Mouse (Mus musculus) intestine, postnatal 0 days (tissue): ENCODE results near the gene D930048N14Rik. TPM values are rescaled to one million over a fixed set of nuclear protein-coding genes. Genes with fewer than 3 reads are reported as not detected.

ENCODE experiments used
- ATAC-seq: fragments of 200-750 bp; cut with Nextera tagmentation; 2 replicates; pipeline ENCODE4 v1.8.0; 2017; ENCODE audit warnings: mild to moderate bottlenecking, moderate TSS enrichment, moderate library complexity
- H3K27ac ChIP-seq: fragments of 300-500 bp; sonication (generic); 2 replicates; pipeline ENCODE4 v1.5.1; 2014; ENCODE audit warnings: mild to moderate bottlenecking, low read depth, low read length, moderate library complexity
- H3K27me3 ChIP-seq: fragments of 300-500 bp; sonication (generic); replicated peaks from 2 replicates; pipeline ENCODE4 v1.6.1; 2014; ENCODE audit warnings: low read length, mixed read lengths; ENCODE audit not compliant: control insufficient read depth, insufficient read depth
- H3K36me3 ChIP-seq: fragments of 300-500 bp; sonication (generic); 2 replicates; pipeline ENCODE4 v1.6.1; 2014; ENCODE audit warnings: mild to moderate bottlenecking, moderate library complexity; ENCODE audit not compliant: control insufficient read depth, insufficient read depth
- H3K4me1 ChIP-seq: fragments of 300-500 bp; sonication (generic); replicated peaks from 2 replicates; pipeline ENCODE4 v1.6.1; 2014; ENCODE audit warnings: antibody characterized with exemption, low read length, mixed read lengths; ENCODE audit not compliant: control insufficient read depth, insufficient read depth
- H3K4me2 ChIP-seq: fragments of 300-500 bp; sonication (generic); replicated peaks from 2 replicates; pipeline ENCODE4 v1.6.1; 2014; ENCODE audit warnings: low read depth, mild to moderate bottlenecking, moderate library complexity
- H3K4me3 ChIP-seq: fragments of 300-500 bp; sonication (generic); 2 replicates; pipeline ENCODE4 v1.5.1; 2014; ENCODE audit warnings: low read depth, low read length
- H3K9ac ChIP-seq: fragments of 300-500 bp; sonication (generic); 2 replicates; pipeline ENCODE4 v1.6.1; 2014; ENCODE audit warnings: mild to moderate bottlenecking, low read depth, low read length
- H3K9me3 ChIP-seq: fragments of 300-500 bp; sonication (generic); 2 replicates; pipeline ENCODE4 v1.6.1; 2016; ENCODE audit warnings: mixed run types; ENCODE audit not compliant: control insufficient read depth
- CTCF ChIP-seq: sonication (generic); IDR thresholded peaks from 2 replicates; pipeline ENCODE4 v1.5.1; 2016; ENCODE audit warnings: low read depth, mild to moderate bottlenecking, control low read depth, antibody characterized with exemption, moderate library complexity
- WGBS: fragments of 180-500 bp; shearing (Covaris S2); extraction: QIAGEN DNeasy Blood & Tissue Kit; methylation state at CpG from one replicate; pipeline ENCODE4 v1.1.7; 2014; 5-methylcytosine and 5-hydroxymethylcytosine counted together
- polyA plus RNA-seq: library from polyadenylated mRNA; unstranded; fragments of >200 nt; fragmentation: Nextera tagmentation; extraction: Ambion mirVana; gene quantifications from 2 replicates; pipeline ENCODE4 v1.2.1, GENCODE M21; 2015

D930048N14Rik gene
- polyA plus RNA-seq, 1 experiment from 2014 or later = 1.1 TPM

DNA sequence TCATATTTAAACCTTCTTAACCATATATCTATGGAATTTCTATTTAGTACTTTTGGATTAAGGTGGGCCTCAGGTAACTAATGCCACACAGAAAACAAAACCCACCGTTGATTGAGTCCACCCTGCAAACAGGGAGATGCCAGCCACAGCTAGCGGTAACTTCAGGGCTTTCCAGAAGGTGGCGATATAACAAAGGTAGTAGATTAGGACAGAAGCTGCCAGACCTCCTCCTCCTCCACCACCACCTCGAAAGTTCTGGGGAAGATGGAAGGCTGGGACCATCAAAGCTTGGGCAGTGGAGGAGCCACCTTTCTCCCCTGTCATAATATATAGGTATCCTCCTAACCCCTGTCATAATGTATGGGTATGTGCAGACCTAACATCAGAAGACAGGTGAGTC, 33.1 kb upstream of the D930048N14Rik start:
- ATAC-seq = no peak
- 1% methylated on average over 4 of the region's 4 CpGs for WGBS
- Histone ChIP-seq H3K4me3 (no peak overlapping the region), H3K9me3 (no peaks in the 10 kb centered on the region), H3K4me2 (no peak overlapping the region), H3K27me3 (no peaks in the 10 kb centered on the region), H3K36me3 (peaks cover 4% of the 10 kb centered on the region), H3K4me1 (peaks cover 3% of the 10 kb centered on the region; the same call in 1 of the 2 replicates), H3K27ac (no peak overlapping the region), H3K9ac (no peak overlapping the region)
- TF ChIP-seq CTCF = peak; percentile 90

DNA sequence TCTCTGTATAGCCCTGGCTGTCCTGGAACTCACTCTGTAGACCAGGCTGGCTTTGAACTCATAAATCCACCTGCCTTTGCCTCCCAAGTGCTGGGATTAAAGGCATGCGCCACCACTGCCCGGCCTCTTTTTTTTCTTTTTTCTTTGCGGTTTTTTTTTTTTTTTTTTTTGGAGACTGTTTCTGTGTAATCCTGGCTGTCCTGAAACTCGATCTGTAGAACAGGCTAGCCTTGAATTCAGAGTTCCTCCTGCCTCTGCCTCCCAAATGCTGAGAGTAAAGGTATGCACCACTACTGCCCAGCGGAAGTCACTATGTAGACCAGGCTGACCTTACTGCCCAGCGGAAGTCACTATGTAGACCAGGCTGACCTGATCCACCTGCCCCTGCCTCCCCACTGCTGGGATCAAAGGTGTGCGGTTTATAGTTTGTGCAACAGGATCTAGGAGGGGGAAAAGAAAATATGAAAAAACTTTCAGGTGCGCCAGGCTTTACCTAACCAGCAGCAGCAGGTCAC, 31.8 kb upstream of the D930048N14Rik start:
- no peaks in the 10 kb centered on the region for H3K27me3 ChIP-seq
- peaks cover 16% of the 10 kb centered on the region for H3K36me3 ChIP-seq
- TF ChIP-seq CTCF = no peak
- 44% methylated on average over 8 of the region's 8 CpGs for WGBS
- peaks cover 3% of the 10 kb centered on the region; the same call in 1 of the 2 replicates for H3K4me1 ChIP-seq
- no peaks in the 10 kb centered on the region for H3K9me3 ChIP-seq
- peak overlapping the region; percentile 85 for H3K4me2 ChIP-seq
- peak overlapping the region; percentile 28 for H3K4me3 ChIP-seq
- peak overlapping the region; percentile 67; the same call in 1 of the 2 replicates for H3K27ac ChIP-seq
- ATAC-seq = peak; percentile 44
- H3K9ac ChIP-seq = 0 out of 2 replicates have a peak overlapping the region, but pooled peaks have one; percentile 22

DNA sequence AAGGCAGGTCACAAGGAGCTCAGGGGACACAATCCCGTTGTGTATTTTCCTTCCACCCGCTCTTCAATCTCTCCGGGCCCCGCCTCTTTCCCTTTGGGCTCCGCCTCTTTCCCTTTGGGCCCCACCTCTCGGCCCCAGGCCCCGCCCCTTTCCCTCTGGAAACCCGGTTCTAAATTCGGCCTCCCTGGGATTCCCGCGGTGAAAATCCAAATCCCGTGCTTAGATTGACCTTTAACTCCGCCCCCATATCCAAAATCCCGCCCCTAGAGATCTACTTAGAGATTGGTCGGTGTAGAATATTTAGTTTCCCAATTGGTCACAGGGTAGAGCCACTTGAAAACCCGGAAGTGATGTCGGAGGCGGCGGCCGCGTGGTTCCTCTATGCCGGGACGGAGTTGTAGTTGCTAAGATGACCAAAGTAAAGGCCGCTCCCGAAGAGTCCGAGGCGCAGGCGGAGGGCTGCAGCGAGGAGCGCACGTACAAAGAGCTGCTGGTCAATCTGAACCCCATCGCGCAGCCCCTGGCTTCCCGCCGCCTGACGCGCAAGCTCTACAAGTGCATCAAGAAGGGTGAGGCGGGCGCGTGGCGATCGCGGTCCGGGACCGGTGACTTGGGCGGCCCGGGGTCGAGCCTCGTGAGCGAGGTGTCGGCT, 31.2 kb upstream of the D930048N14Rik start, which contains the start of gene Nhp2:
TSS of gene Nhp2 (plus strand) at position 327 of the 652 bp plus-strand sequence.
- 0 out of 2 replicates have a peak, but pooled peaks have one; percentile 2 for TF ChIP-seq CTCF
- H3K9me3 ChIP-seq = no peaks in the 10 kb centered on the region
- WGBS = under 1% methylated on average over 51 of the region's 51 CpGs
- peak within 1 kb of the TSS; percentile 68 for H3K27ac ChIP-seq
- H3K36me3 ChIP-seq = peaks cover 22% of the 10 kb centered on the region
- peak within 1 kb of the TSS; percentile 66 for H3K9ac ChIP-seq
- peak within 1 kb of the TSS; percentile 70 for H3K4me3 ChIP-seq
- H3K27me3 ChIP-seq = no peaks in the 10 kb centered on the region
- ATAC-seq = peak; percentile 86
- peaks cover 3% of the 10 kb centered on the region; the same call in 1 of the 2 replicates for H3K4me1 ChIP-seq
- peak within 1 kb of the TSS; percentile 85 for H3K4me2 ChIP-seq

DNA sequence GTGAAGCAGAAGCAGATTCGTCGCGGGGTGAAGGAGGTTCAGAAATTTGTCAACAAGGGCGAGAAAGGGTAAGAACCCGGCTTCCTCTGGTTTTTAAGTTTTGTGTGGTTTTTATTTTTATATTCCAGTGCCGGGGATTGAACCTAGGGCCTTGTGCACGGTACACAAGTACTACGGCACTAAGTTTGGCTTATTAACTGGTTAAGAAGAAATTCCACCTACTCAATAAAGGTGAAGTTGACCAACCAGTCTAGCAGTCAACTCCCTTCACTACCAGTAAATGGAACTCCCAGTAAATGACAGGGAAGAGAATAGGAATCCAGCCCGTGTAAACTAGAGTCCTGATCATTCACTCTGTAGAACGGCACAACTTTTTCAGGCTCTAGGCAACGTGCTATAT, 30.7 kb upstream of the D930048N14Rik start:
- peak overlapping the region; percentile 66 for H3K9ac ChIP-seq
- no peaks in the 10 kb centered on the region for H3K9me3 ChIP-seq
- H3K27ac ChIP-seq = peak overlapping the region; percentile 68; the same call in 1 of the 2 replicates
- TF ChIP-seq CTCF = no peak
- no peaks in the 10 kb centered on the region for H3K4me1 ChIP-seq
- 0% methylated on average over 11 of the region's 11 CpGs for WGBS
- H3K4me2 ChIP-seq = peak overlapping the region; percentile 85
- ATAC-seq = no peak
- H3K27me3 ChIP-seq = no peaks in the 10 kb centered on the region
- H3K36me3 ChIP-seq = peaks cover 28% of the 10 kb centered on the region
- peak overlapping the region; percentile 70 for H3K4me3 ChIP-seq

DNA sequence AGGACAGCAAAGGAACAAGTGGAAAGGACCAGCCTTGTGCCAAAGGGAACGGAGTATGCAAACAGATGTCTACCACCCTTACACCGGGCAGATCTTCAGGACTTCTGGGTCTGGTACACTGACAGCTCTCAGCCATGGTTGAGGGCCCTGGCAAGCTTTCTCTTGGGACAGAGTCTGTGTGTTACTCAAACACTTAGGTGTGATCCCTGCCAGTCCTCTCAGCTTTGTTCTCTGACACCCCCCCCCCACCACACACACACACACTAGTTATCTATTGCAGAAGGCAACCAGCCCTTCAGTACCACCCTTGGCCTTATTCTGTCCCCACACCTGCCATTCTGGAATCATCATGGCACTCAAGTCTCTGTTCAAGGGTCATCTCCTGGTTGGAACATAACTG, 29.0 kb upstream of the D930048N14Rik start:
- WGBS = 93% methylated on average over 2 of the region's 2 CpGs
- TF ChIP-seq CTCF = no peak
- H3K9ac ChIP-seq = no peak overlapping the region
- no peaks in the 10 kb centered on the region for H3K9me3 ChIP-seq
- H3K4me1 ChIP-seq = no peaks in the 10 kb centered on the region
- ATAC-seq = no peak
- no peak overlapping the region for H3K4me2 ChIP-seq
- no peak overlapping the region for H3K4me3 ChIP-seq
- H3K27ac ChIP-seq = no peak overlapping the region
- H3K36me3 ChIP-seq = peaks cover 44% of the 10 kb centered on the region
- no peaks in the 10 kb centered on the region for H3K27me3 ChIP-seq

DNA sequence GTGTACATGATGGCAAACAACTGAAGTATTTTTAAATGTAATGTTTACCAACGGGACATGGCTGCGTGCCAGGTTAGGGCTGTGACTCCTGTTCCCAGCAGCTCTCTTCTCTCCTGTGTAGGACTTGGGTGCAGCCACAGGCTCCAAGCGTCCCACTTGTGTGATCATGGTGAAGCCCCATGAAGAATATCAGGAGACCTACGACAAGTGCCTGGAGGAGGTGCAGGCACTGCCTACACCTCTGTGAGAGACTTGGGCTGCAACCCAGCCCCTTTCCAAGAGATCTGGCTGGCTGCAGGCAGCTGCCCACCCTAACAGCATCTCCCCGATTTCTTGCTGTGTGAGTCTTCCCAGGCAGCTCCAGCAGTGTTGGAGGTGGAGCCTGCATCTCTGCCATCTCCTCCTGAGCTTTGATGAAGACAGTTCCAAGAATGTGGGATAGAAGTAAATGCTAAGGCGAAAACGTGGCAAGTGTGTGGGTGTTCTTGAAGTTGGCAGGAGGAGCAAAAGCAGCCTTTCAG, 27.7 kb upstream of the D930048N14Rik start:
- no peak for ATAC-seq
- 87% methylated on average over 7 of the region's 7 CpGs for WGBS

More for the DNA sequence above, 27.7 kb upstream of the D930048N14Rik start:
- Histone ChIP-seq H3K36me3 (peaks cover 45% of the 10 kb centered on the region), H3K9ac (no peak overlapping the region), H3K27ac (no peak overlapping the region; the same call in 1 of the 2 replicates), H3K4me2 (no peak overlapping the region), H3K9me3 (no peaks in the 10 kb centered on the region), H3K4me1 (no peaks in the 10 kb centered on the region), H3K4me3 (no peak overlapping the region), H3K27me3 (no peaks in the 10 kb centered on the region)
- no peak for TF ChIP-seq CTCF
